Mouse (Mus musculus) liver, embryonic 13.5 days (tissue): ENCODE results near the gene Ube2o. TPM values are rescaled to one million over a fixed set of nuclear protein-coding genes. Genes with fewer than 3 reads are reported as not detected.

Source experiments
- ATAC-seq: fragments of 200-750 bp; cut with Nextera tagmentation; 2 replicates; pipeline ENCODE4 v1.8.0; 2017; ENCODE audit warnings: low read depth, mild to moderate bottlenecking, moderate number of reproducible peaks, moderate library complexity
- DNase-seq: peaks from one replicate; pipeline ENCODE4 v3.0.0; 2022
- H3K27ac ChIP-seq: fragments of 300-500 bp; sonication (generic); 2 replicates; pipeline ENCODE4 v1.5.1; 2015; ENCODE audit warnings: moderate library complexity, mild to moderate bottlenecking, inconsistent platforms
- H3K27me3 ChIP-seq: fragments of 300-500 bp; sonication (generic); 2 replicates; pipeline ENCODE4 v1.6.1; 2015; ENCODE audit warnings: mild to moderate bottlenecking, inconsistent platforms
- H3K36me3 ChIP-seq: fragments of 300-500 bp; sonication (generic); 2 replicates; pipeline ENCODE4 v1.6.1; 2015; ENCODE audit warnings: mild to moderate bottlenecking, inconsistent platforms
- H3K4me1 ChIP-seq: fragments of 300-500 bp; sonication (generic); replicated peaks from 2 replicates; pipeline ENCODE4 v1.6.1; 2015; ENCODE audit warnings: inconsistent platforms
- H3K4me2 ChIP-seq: fragments of 300-500 bp; sonication (generic); 2 replicates; pipeline ENCODE4 v1.6.1; 2015; ENCODE audit warnings: inconsistent platforms, mild to moderate bottlenecking, moderate library complexity
- H3K4me3 ChIP-seq: fragments of 300-500 bp; sonication (generic); replicated peaks from 2 replicates; pipeline ENCODE4 v1.5.1; 2015; ENCODE audit warnings: mild to moderate bottlenecking, inconsistent platforms
- H3K9ac ChIP-seq: fragments of 300-500 bp; sonication (generic); 2 replicates; pipeline ENCODE4 v1.6.1; 2015; ENCODE audit warnings: mild to moderate bottlenecking, inconsistent platforms
- H3K9me3 ChIP-seq: fragments of 300-500 bp; sonication (generic); replicated peaks from 2 replicates; pipeline ENCODE4 v1.6.1; 2016; ENCODE audit warnings: inconsistent platforms
- WGBS: fragments of 180-500 bp; shearing (Covaris S2); methylation state at CpG from one replicate; pipeline ENCODE4 v1.1.7; 2015; ENCODE audit not compliant: insufficient replicate concordance; 5-methylcytosine and 5-hydroxymethylcytosine counted together
- polyA plus RNA-seq: library from polyadenylated mRNA; unstranded; fragments of >200 nt; fragmentation: Nextera tagmentation; extraction: Ambion mirVana; gene quantifications from 2 replicates; pipeline ENCODE4 v1.2.1, GENCODE M21; 2015

The Ube2o gene
- polyA plus RNA-seq, 1 experiment from 2014 or later, result 22.1 TPM

DNA sequence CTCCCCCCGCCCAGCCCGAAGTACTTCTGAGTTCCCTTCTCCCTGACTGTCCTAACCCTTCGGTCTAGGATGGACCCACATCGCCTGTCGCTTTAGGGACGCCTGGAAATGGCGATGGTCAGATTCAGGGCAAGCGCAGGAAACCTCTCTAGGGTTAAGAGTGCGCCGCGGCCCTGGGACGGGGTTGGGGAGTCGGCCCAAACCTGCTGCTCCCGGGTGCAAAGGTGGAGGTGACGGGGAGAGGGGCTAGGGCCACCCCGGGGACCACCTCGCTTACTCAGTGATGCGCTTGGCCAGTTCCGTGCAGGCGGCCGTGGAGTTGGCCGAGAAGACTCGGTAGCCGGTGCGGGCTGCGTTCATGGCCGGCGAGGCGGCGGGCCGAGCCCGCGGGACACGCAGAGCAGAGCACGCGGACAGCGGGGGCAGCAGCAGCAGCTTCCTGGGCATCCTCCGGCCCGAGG is 91.4 kb downstream of the Ube2o start:
- Histone ChIP-seq H3K9me3 (no peaks in the 10 kb centered on the region), H3K4me3 (peak overlapping the region; percentile 95), H3K4me1 (peaks cover 35% of the 10 kb centered on the region), H3K27me3 (no peaks in the 10 kb centered on the region), H3K9ac (peak overlapping the region; percentile 93), H3K36me3 (peaks cover 34% of the 10 kb centered on the region), H3K27ac (peak overlapping the region; percentile 78), H3K4me2 (peak overlapping the region; percentile 97)
- WGBS, result under 1% methylated on average over 39 of the region's 39 CpGs
- DNase-seq, result peak; percentile 26
- peak; percentile 35 for ATAC-seq

DNA sequence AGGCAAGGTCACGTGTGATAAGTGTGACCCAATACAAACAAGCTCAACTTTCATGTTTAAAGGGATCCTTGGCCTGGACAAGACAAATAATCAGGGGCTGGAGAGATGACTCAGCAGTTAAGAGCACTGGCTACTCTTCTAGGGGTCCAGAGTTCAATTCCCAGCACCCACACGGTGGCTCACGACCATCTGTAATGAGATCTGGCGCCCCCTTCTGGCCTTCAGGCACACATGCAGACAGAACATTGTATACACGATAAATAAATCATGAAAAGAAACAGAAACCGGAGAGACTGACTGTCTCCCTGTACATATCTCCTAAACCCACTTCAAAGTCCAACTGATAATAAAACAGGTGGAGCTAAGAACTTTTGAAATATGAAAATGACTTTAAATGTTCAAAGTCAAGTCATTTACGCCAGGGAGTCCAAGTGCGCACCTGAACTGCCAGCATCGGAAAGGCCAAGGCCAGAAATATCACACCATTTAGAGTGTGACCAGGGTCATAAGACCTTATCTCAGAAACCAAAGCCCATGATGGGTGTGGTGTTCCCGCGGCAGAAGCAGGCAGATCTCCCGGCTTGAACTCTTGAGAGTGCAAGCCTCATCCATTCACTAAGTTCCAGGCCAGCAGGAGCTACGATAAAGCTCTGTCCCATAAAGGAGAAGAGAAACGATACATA is 92.4 kb downstream of the Ube2o start:
- Histone ChIP-seq H3K27ac (no peak overlapping the region; the same call in 1 of the 2 replicates), H3K9ac (peak overlapping the region; percentile 93), H3K36me3 (peaks cover 42% of the 10 kb centered on the region), H3K4me3 (peak overlapping the region; percentile 95), H3K27me3 (no peaks in the 10 kb centered on the region), H3K4me2 (peak overlapping the region; percentile 97), H3K4me1 (peaks cover 31% of the 10 kb centered on the region), H3K9me3 (no peaks in the 10 kb centered on the region)
- DNase-seq (no peak), ATAC-seq (no peak)
- WGBS, result 62% methylated on average over 14 of the region's 14 CpGs

DNA sequence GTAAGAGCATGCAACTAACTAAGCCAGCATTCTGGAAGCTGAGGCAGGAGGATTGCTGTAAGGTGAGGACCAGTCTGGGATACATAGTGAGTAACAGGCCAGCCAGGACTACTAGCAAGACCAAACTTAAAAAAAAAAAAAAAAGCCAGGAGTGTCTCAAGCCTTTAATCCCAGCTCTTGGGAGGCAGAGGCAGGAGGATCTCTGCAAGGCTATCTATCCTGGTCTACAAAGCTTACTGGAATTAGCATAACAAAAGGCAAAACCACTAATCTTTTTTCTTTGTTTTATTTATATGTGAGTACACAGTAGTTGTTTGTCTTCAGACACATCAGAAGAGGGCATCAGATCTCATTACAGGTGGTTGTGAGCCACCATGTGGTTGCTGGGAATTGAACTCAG is 93.0 kb downstream of the Ube2o start:
- Histone ChIP-seq H3K27me3 (no peaks in the 10 kb centered on the region), H3K4me1 (peaks cover 28% of the 10 kb centered on the region), H3K27ac (no peak overlapping the region), H3K4me2 (no peak overlapping the region), H3K9ac (no peak overlapping the region), H3K36me3 (peaks cover 48% of the 10 kb centered on the region), H3K9me3 (no peaks in the 10 kb centered on the region), H3K4me3 (no peak overlapping the region)
- DNase-seq, result no peak
- no peak for ATAC-seq

Other genes with a start within 250 kb of the Ube2o start
- 1.1 and 1.2 TPM in 2 replicates for gene Foxj1, start 246.0 kb downstream of the Ube2o start, polyA plus RNA-seq
- gene Rnf157, start 168.4 kb downstream of the Ube2o start, polyA plus RNA-seq, result 1.1 and 1.4 TPM in 2 replicates
- gene Ubald2, start 147.4 kb downstream of the Ube2o start, polyA plus RNA-seq, result 28.2 and 33.0 TPM in 2 replicates
- gene Qrich2, start 115.2 kb downstream of the Ube2o start, polyA plus RNA-seq, result not detected in 2 replicates
- 59.3 and 62.7 TPM in 2 replicates for gene Prpsap1, start 87.2 kb downstream of the Ube2o start, polyA plus RNA-seq
- gene Sphk1, start 50.5 kb downstream of the Ube2o start, polyA plus RNA-seq, result 28.5 and 32.7 TPM in 2 replicates
- gene Aanat, start 5.0 kb upstream of the Ube2o start, polyA plus RNA-seq, result not detected in 2 replicates
- gene Rhbdf2, start 45.6 kb upstream of the Ube2o start, polyA plus RNA-seq, result 5.8 and 6.6 TPM in 2 replicates
- 0.31 and 0.33 TPM in 2 replicates for gene Prcd, start 72.1 kb upstream of the Ube2o start, polyA plus RNA-seq
- gene Cygb, start 72.9 kb upstream of the Ube2o start, polyA plus RNA-seq, result 0.60 and 0.70 TPM in 2 replicates
- gene St6galnac1, start 194.1 kb upstream of the Ube2o start, polyA plus RNA-seq, result not detected in 2 replicates
- 2.0 and 2.5 TPM in 2 replicates for gene Mxra7, start 246.6 kb upstream of the Ube2o start, polyA plus RNA-seq